Mouse (Mus musculus) left cerebral cortex, postnatal 10 days (tissue): ENCODE data around the gene Zmynd10. TPM values are rescaled to one million over a fixed set of nuclear protein-coding genes. Genes with fewer than 3 reads are reported as not detected.

Experiments used
- DNase-seq, 2 experiments: peaks; one replicate each; pipeline ENCODE4 v3.0.0; 2021 to 2022; ENCODE audit warnings: low spot score in 2 of 2, mixed read lengths in 1 of 2; ENCODE audit errors: extremely low spot score in 1 of 2
- intact Hi-C: fragments of 180-260 bp; cut with DNase I; formaldehyde crosslinking; loops from one replicate; pipeline ENCODE4 v1.15.1; 2025
- total RNA-seq, 2 experiments: library from RNA; stranded (reverse); gene quantifications; 2 replicates each; pipeline ENCODE4 v1.2.3; 2021

Zmynd10 gene
- total RNA-seq, 2 experiments from 2014 or later = 1.8 to 2.9 TPM

DNA sequence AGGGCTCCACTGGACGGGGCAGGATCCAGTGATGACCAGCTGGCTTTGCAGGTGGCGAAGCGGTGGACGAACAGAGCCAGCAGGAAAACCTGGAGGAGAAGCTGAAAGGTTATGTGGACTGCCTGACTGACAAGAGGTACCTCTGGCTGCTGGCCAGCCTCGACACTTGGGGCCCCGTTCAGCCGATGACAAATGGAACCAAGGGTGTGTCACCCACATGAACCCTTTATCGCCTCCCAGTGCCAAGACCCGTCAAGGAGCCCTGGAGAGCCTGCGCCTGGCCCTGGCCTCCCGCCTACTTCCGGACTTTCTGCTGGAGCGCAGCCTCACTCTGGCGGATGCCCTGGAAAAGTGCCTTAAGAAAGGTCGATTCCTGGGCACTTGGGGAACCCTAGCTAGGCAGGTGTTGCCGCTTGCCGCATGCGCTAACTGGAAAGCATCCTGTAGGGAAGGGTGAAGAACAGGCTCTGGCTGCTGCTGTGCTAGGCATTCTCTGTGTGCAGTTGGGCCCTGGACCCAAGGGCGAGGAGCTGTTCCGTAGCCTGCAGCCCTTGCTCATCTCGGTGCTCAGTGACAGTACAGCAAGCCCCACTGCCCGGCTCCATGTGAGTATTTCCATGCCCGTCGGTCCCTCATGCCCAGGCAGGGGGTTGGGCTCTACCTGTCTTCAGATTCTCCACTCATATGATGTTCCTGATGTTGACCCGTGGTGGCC is 43.1 kb downstream of the Zmynd10 start:
- intact Hi-C loops = no loop called here
- DNase-seq = no peak

DNA sequence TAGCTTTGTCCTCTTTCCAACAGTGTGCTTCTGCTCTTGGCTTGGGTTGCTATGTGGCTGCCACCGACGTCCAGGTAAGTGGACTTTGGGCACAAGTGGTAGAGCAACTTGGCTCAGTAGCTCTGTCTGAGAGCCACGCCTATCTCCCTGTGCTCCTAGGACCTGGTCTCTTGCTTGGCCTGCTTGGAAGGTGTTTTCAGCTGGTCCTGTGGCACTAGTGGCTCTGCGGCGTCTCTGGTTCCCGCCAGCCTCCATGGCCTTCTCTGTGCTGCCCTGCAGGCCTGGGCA is 43.6 kb downstream of the Zmynd10 start:
- no peak for DNase-seq
- intact Hi-C loops = no loop called here

DNA sequence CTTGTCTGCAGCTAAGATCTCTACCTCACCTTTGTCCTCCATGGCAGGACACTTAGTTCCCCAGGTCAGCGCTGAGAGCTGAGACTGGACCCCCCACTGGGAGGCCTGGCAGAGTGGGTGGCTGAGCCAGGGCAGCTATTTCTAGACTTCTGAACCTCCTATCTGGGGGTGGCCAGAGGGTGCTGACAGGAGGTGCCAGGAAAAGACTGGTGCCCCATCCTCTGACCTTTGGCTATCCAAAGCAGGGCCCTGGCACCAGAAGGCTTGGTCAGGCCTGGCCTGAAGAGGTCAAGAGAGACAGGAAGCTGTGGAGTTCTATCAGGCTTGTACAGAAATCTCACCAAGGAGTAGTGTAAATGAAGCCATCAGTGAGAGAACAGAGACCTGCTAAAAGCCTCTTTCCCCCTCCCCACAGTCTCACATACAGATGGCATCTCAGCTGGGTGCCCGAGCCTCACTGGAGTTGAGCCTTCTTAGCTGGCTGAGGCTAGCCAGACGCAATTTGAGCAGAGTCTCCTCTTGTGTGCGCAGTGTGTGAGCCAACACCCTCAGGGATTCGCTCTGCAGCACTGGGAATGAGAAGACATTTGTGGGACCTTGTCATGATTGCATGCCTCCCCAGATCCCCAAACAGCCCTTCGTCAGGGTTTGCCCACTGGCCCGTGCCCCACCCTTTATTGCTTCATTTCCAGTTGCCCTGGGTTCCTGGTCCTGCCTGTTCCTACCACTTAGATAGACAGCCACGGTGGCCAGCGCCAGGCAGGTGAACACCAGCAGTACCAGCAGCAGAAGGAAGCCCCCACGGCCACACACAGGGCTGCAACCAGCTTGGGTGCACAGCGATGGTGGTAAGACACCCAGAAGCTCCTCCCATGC is 46.2 kb downstream of the Zmynd10 start:
- no peak for DNase-seq
- intact Hi-C loops = no loop called here

DNA sequence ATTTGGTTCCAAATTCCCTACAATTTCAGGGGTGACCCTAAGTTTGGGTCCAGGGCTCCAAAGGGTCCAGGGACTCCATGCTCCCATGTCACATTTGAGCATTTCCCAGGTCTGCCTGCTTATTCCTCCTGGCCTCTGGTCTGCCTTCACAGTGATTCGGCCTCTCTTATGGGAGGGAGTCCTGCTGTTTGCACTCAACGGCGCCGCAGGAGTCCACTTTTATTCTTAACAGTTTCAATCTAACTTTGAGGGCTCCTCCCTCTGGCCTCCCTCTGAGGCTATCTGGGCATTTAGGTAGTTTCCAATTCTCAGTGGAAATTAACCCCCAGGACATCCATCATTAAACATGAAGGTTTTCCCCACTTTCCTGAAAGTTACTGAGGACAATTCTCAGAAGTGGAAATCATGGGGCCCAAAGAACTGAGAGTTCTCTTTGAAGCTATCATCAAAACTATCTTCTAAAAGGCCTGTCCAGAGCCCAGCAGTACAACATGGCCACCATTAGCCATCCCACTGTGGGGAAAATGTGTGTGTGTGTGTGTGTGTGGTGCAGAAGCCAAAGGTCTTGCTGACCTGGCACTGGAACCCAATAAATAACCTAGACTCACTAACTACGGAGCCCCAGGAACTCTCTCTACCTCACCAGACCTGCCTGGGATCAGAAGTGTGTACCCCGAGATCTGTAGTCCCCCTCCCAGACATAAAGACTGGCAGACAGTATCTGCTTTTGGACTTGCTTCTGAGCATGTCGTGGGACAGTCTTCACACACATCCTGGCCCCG is 47.4 kb downstream of the Zmynd10 start:
- intact Hi-C loops = no loop called here
- DNase-seq = no peak

DNA sequence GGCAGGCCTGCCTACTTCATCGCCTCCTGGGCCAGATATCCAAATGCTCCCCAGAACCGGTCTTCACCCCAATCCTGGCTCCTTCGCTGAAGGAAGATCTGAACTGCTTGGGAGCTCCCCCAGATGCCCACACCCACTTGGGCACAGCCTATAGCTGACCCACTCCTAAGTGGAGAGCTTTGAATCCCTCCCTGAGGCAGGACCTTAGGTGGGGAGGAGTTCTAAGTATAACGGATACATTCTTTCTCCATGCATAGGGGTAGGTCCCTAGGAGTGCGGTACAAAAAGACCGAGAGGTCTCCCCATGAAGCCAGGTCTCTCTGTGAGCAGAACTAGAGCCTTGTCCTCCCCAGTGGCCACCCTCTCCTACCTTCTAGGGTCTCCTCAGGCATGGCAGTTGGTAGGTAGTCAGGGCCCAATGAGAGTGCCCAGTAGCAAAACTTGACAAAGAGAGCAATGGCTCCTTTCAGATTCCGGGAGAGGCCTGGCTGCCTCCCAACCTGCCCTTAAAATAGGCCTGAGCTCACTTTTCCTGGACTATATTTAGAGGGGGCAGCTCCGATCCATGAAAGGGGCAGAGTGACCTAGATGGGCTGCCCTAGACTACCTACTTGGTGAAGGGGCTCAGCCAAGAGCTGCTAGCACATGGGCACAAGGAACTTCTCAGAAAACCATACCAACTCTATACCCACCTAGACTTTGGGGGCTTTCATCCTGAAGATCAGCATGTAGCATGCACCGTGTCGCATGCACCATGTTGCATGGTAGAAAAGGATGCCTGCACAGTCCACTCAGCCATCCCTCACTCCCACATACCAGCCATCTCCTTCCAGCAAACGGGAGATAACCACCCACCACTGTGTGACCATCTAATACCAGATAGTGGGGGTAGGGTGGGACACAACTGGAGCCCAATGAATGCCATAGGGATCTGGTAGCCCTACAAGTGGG is 49.8 kb downstream of the Zmynd10 start:
- intact Hi-C loops = no loop called here
- DNase-seq = no peak

DNA sequence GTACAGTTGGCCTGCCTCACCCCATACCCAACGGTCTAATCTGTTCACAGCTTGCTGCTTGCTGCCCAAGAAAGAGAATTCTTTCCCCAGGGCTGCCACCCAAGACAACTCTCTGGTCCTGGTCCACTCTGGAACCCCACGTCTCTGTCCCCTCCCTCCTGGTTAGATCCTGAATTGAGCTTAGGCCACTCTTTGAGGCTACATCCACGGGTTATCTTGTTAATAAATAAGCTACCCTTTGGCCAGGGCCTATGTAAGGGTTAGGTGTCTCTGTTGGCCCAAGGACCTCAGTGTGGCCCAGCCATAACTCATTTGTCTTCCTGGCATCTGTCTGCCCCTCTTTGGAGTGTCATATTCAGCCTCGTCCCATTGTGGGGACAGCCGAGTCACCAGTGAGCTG is 51.3 kb downstream of the Zmynd10 start:
- intact Hi-C loops = no loop called here
- no peak for DNase-seq

DNA sequence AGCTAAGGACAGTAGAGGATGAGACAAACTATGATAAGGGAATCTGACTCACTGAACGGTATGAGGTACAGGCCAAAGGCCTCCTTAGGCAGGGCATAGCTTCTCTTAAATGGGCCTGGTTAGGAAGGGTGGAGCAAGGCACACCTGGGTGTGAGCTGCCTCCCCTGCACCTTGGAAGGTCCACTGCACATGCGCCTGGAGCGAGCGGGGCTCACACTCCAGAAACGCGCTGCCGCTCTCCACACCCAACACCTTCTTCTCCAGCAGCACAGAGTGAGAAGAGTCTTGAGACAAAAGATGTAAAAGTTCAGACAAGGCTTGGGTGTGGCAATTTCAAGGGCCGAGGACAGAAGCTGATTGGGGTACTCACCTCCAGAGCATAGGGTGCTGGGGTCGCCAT is 52.3 kb downstream of the Zmynd10 start:
- DNase-seq = no peak
- intact Hi-C loops = no loop called here

DNA sequence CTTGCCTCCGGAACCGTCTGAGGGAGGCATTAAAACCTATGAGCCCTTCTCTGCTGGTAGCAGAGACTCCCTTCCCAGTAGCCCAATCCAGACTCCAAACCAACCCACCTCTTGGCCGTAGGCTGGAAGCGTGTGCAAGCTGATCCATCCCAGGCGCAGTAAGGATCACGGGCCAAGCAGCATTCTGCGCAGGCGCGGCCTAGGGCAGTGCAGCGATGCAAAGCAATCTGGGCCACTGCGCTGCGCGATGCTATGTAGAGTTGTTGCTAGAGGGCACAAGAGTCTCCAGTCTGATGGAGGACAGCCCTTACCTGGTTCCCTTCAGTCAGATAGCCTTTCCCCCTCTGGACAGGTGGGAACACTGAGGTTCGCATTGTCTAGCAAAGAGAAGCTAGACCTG is 52.7 kb downstream of the Zmynd10 start:
- intact Hi-C loops = loop anchor here (5.0 kb wide), 1 partner anchor 77 kb away; the partner anchor contains the start of gene Gnat1
- DNase-seq = no peak

DNA sequence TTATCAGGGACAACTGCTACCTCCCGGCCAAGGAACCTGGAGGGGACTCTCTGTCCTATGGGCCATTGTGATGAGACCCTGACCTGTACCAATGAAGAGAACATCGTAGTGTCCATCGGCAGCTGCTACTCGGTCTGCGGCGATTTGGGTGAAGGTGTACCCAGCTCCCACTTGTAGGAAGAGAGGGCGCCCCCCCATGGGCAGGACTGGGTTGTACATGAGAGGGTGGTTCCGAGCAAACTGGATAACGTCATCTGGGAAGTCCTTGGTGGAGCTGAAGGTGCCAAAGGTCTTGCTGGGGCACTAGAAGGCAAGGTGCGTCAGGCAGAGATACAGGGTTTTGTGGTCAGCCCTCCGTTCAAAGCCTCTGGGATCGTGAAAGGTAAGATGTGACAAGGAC is 53.6 kb downstream of the Zmynd10 start:
- DNase-seq = no peak
- intact Hi-C loops = loop anchor here (1.0 to 5.0 kb wide), 2 partner anchors 44 to 77 kb away; partner anchors contain the start of gene Gnat1

Other genes starting within 250 kb of the Zmynd10 start
- 10 to 100 TPM; 14.3 to 16.6 TPM for gene Hemk1, start 208.9 kb upstream of the Zmynd10 start, total RNA-seq
- 1 to 10 TPM; 4.0 TPM for gene 6430571L13Rik, start 206.7 kb upstream of the Zmynd10 start, total RNA-seq
- 10 to 100 TPM; 33.8 to 37.8 TPM for gene Cacna2d2, start 147.7 kb upstream of the Zmynd10 start, total RNA-seq
- gene Tmem115, start 13.4 kb upstream of the Zmynd10 start, total RNA-seq = 10 to 100 TPM; 31.8 to 35.7 TPM
- 10 to 100 TPM; 19.0 to 21.4 TPM for gene Cyb561d2, start 5.1 kb upstream of the Zmynd10 start, total RNA-seq
- 10 to 100 TPM; 34.1 to 37.8 TPM for gene Nprl2, start 5.1 kb upstream of the Zmynd10 start, total RNA-seq
- 10 to 100 TPM; 14.7 to 14.9 TPM for gene Rassf1, start 4.3 kb downstream of the Zmynd10 start, total RNA-seq
- 10 to 100 TPM; 71.6 to 76.6 TPM for gene Tusc2, start 16.0 kb downstream of the Zmynd10 start, total RNA-seq
- 10 to 100 TPM; 13.2 to 20.1 TPM for gene Hyal2, start 20.6 kb downstream of the Zmynd10 start, total RNA-seq
- gene Hyal1, start 29.6 kb downstream of the Zmynd10 start, total RNA-seq = 1 to 10 TPM; 3.1 to 4.3 TPM
- gene Naa80, start 31.6 kb downstream of the Zmynd10 start, total RNA-seq = 1 to 10 TPM; 9.3 to 9.8 TPM
- gene Hyal3, start 33.5 kb downstream of the Zmynd10 start, total RNA-seq = 1 to 10 TPM in 1 of 2 experiments, under 1 TPM in 1; 0.99 to 1.4 TPM
- 10 to 100 TPM; 10.1 to 12.5 TPM for gene Ifrd2, start 40.3 kb downstream of the Zmynd10 start, total RNA-seq
- 1 to 10 TPM; 2.7 to 2.9 TPM for gene Sema3b, start 61.9 kb downstream of the Zmynd10 start, total RNA-seq
- gene Gnai2, start 88.1 kb downstream of the Zmynd10 start, total RNA-seq = 100 to 1,000 TPM; 229 to 244 TPM
- gene Slc38a3, start 122.2 kb downstream of the Zmynd10 start, total RNA-seq = 10 to 100 TPM; 84.1 to 90.3 TPM
- under 1 TPM; 0.32 to 0.93 TPM for gene Gnat1, start 132.4 kb downstream of the Zmynd10 start, total RNA-seq
- gene Sema3f, start 163.2 kb downstream of the Zmynd10 start, total RNA-seq = 10 to 100 TPM; 14.3 to 19.2 TPM
- gene Rbm5, start 223.7 kb downstream of the Zmynd10 start, total RNA-seq = 100 to 1,000 TPM; 157 TPM